Comparison of ENCODE assay signal across 9 mouse cellular contexts in genomic region chr11:67017801-67018591, GRCm38 (mm10). TPM values are rescaled to one million over a fixed set of nuclear protein-coding genes. Genes with fewer than 3 reads are reported as not detected.
DNase-seq lines count a peak whose midpoint lies in the region; ATAC-seq and TF ChIP-seq lines count a peak whose summit lies in the region.
"Had no signal": no experiment of that assay in that cellular context is flagged by ENCODE, and none has a peak within 500 bp of the region (broad histone marks: within the 10 kb centered on the region; RNA-seq: fewer than 3 reads in every experiment).

No protein-coding gene starts in this region.

- H3K36me3 ChIP-seq in liver, postnatal 0 days (replicated peaks; ENCODE audit: insufficient read depth, low read length): no peaks in the 10 kb centered on the region
- no peaks in the 10 kb centered on the region for H3K36me3 ChIP-seq in liver, embryonic 11.5 days (ENCODE audit: control insufficient read depth, insufficient read depth, low read length)
- H3K36me3 ChIP-seq in ES-E14 (ENCODE audit: control insufficient read depth, insufficient read depth, low read length, poor library complexity, severe bottlenecking): no peaks in the 10 kb centered on the region
- no peaks in the 10 kb centered on the region for H3K36me3 ChIP-seq in embryonic facial prominence, embryonic 15.5 days
- no peaks in the 10 kb centered on the region for H3K36me3 ChIP-seq in limb, embryonic 14.5 days (ENCODE audit: control insufficient read depth, insufficient read depth, low read length)
- H3K36me3 ChIP-seq: liver, embryonic 15.5 days had no signal

- H3K9ac ChIP-seq in liver, postnatal 0 days (replicated peaks): no peak overlapping the region
- H3K9ac ChIP-seq in liver, embryonic 11.5 days (ENCODE audit: low read depth, low read length): no peak overlapping the region
- H3K9ac ChIP-seq in ES-E14 (ENCODE audit: insufficient read depth, low read depth, low read length, poor library complexity, severe bottlenecking): peak overlapping the region; percentile 33; the same call in 1 of the 2 replicates
- H3K9ac ChIP-seq in embryonic facial prominence, embryonic 15.5 days: no peak overlapping the region
- no peak overlapping the region for H3K9ac ChIP-seq in limb, embryonic 14.5 days (ENCODE audit: low read depth, low read length, severe bottlenecking)
- H3K9ac ChIP-seq: liver, embryonic 15.5 days had no signal

- TF ChIP-seq POLR2A in limb, embryonic 14.5 days (IDR thresholded peaks at IDR 0.05; ENCODE audit: borderline replicate concordance, extremely low read depth, insufficient read depth, insufficient read length): no peak

- in situ Hi-C loops in ES-E14 (cut with MboI; ENCODE audit: low sequenced_read_pairs in 2 of 2, unreplicated experiment in 2 of 2): loop anchor here (5.0 kb wide), 1 partner anchor 111 kb away; no protein-coding TSS in a partner anchor

- 6% methylated on average over 12 of the region's 12 CpGs for WGBS in liver, postnatal 0 days (ENCODE audit: insufficient replicate concordance)
- 8% methylated on average over 12 of the region's 12 CpGs for WGBS in liver, embryonic 11.5 days
- 11% methylated on average over 12 of the region's 12 CpGs for WGBS in embryonic facial prominence, embryonic 15.5 days
- 9% methylated on average over 12 of the region's 12 CpGs for WGBS in limb, embryonic 14.5 days

- TF ChIP-seq EP300 in liver, postnatal 0 days (IDR thresholded peaks at IDR 0.05; ENCODE audit: low read depth): no peak

- no peak for ATAC-seq in liver, postnatal 0 days
- ATAC-seq in liver, embryonic 11.5 days (replicated peaks; ENCODE audit: low FRiP score): no peak
- peak; percentile 74 for ATAC-seq in embryonic facial prominence, embryonic 15.5 days (ENCODE audit: insufficient number of reproducible peaks, low FRiP score, low TSS enrichment, low read depth)
- ATAC-seq in limb, embryonic 14.5 days (ENCODE audit: low FRiP score, low read depth): peak; percentile 38

- H3K27ac ChIP-seq in liver, postnatal 0 days (ENCODE audit: low read depth): no peak overlapping the region
- H3K27ac ChIP-seq in liver, embryonic 11.5 days (ENCODE audit: low read depth, low read length): no peak overlapping the region
- peak overlapping the region; percentile 94 for H3K27ac ChIP-seq in ES-E14 (ENCODE audit: insufficient read depth, low read depth, low read length, poor library complexity, severe bottlenecking)
- H3K27ac ChIP-seq in embryonic facial prominence, embryonic 15.5 days (replicated peaks): no peak overlapping the region
- H3K27ac ChIP-seq in limb, embryonic 14.5 days (replicated peaks; ENCODE audit: low read depth, low read length): no peak overlapping the region
- H3K27ac ChIP-seq: liver, embryonic 15.5 days had no signal

- no peak for TF ChIP-seq CTCF in liver, postnatal 0 days (IDR thresholded peaks at IDR 0.05; ENCODE audit: low read depth)

- H3K4me2 ChIP-seq in liver, postnatal 0 days (ENCODE audit: low read depth, low read length): 0 out of 2 replicates have a peak overlapping the region, but pooled peaks have one; percentile 13
- H3K4me2 ChIP-seq in liver, embryonic 11.5 days: no peak overlapping the region
- H3K4me2 ChIP-seq in embryonic facial prominence, embryonic 15.5 days (replicated peaks): no peak overlapping the region
- H3K4me2 ChIP-seq in limb, embryonic 14.5 days (replicated peaks; ENCODE audit: low read depth, low read length, severe bottlenecking): no peak overlapping the region
- H3K4me2 ChIP-seq: liver, embryonic 15.5 days had no signal

- H3K27me3 ChIP-seq in liver, postnatal 0 days (ENCODE audit: insufficient read depth, low read length): 0 out of 2 replicates have a peak, but pooled peaks cover 3% of the 10 kb centered on the region
- H3K27me3 ChIP-seq in liver, embryonic 11.5 days (replicated peaks; ENCODE audit: control insufficient read depth, insufficient read depth, low read length): peaks cover 2% of the 10 kb centered on the region
- H3K27me3 ChIP-seq in embryonic facial prominence, embryonic 15.5 days: no peaks in the 10 kb centered on the region; the same call in 1 of the 2 replicates
- H3K27me3 ChIP-seq in limb, embryonic 14.5 days (ENCODE audit: control insufficient read depth, insufficient read depth, low read length): no peaks in the 10 kb centered on the region

- DNase-seq in liver, postnatal 0 days: no peak
- no peak for DNase-seq in liver, embryonic 11.5 days (ENCODE audit: low spot score)
- no peak for DNase-seq in ES-E14 (ENCODE audit: low read depth, low spot score)
- peak; percentile 10 for DNase-seq in limb, embryonic 14.5 days (ENCODE audit: low spot score)
- no peak for DNase-seq in left cerebral cortex, adult 11 months (ENCODE audit: low spot score)
- no peak for DNase-seq in frontal cortex, postnatal 14 days (ENCODE audit: low spot score in 2 of 2)
- no peak for DNase-seq in layer of hippocampus, adult 18-20 months (ENCODE audit: low spot score in 2 of 2)

- H3K4me1 ChIP-seq in liver, postnatal 0 days (ENCODE audit: insufficient read depth): no peaks in the 10 kb centered on the region
- H3K4me1 ChIP-seq in liver, embryonic 11.5 days (replicated peaks; ENCODE audit: control insufficient read depth, insufficient read depth, low read length): peaks cover 3% of the 10 kb centered on the region; the same call in 1 of the 2 replicates
- peaks cover 15 to 28% of the 10 kb centered on the region in 2 experiments for H3K4me1 ChIP-seq in ES-E14 (ENCODE audit: control insufficient read depth in 2 of 2, insufficient read depth in 2 of 2, low read length in 2 of 2, poor library complexity in 1 of 2)
- H3K4me1 ChIP-seq in embryonic facial prominence, embryonic 15.5 days: peaks cover 11% of the 10 kb centered on the region
- H3K4me1 ChIP-seq in limb, embryonic 14.5 days (ENCODE audit: control insufficient read depth, insufficient read depth, low read length): no peaks in the 10 kb centered on the region; the same call in 1 of the 2 replicates

- no peak overlapping the region for H3K4me3 ChIP-seq in liver, postnatal 0 days (ENCODE audit: low read depth, low read length)
- H3K4me3 ChIP-seq in liver, embryonic 11.5 days (ENCODE audit: low read depth, low read length): no peak overlapping the region
- H3K4me3 ChIP-seq in ES-E14 (ENCODE audit: insufficient read depth in 1 of 2, low read depth in 1 of 2, low read length in 2 of 2, poor library complexity in 1 of 2, severe bottlenecking in 1 of 2): peak overlapping the region; percentile 27 to 47
- no peak overlapping the region for H3K4me3 ChIP-seq in embryonic facial prominence, embryonic 15.5 days (replicated peaks)
- no peak overlapping the region for H3K4me3 ChIP-seq in limb, embryonic 14.5 days (replicated peaks; ENCODE audit: low read length)
- H3K4me3 ChIP-seq: liver, embryonic 15.5 days had no signal

- H3K9me3 ChIP-seq in liver, postnatal 0 days (ENCODE audit: low read length): no peaks in the 10 kb centered on the region
- H3K9me3 ChIP-seq in liver, embryonic 11.5 days (ENCODE audit: control insufficient read depth, low read length): no peaks in the 10 kb centered on the region
- H3K9me3 ChIP-seq in ES-E14 (ENCODE audit: control insufficient read depth, insufficient read depth, low read depth, low read length): no peaks in the 10 kb centered on the region
- H3K9me3 ChIP-seq in embryonic facial prominence, embryonic 15.5 days (replicated peaks): no peaks in the 10 kb centered on the region
- no peaks in the 10 kb centered on the region for H3K9me3 ChIP-seq in limb, embryonic 14.5 days (ENCODE audit: control insufficient read depth, low read length)
- H3K9me3 ChIP-seq: liver, embryonic 15.5 days had no signal

TF ChIP-seq in ES-E14, 5 proteins besides CTCF, POLR2A, EP300 and RAD21:
- TF ChIP-seq ZNF384 (IDR thresholded peaks at IDR 0.05; ENCODE audit: low read depth, low read length) (no peak), CHD2 (IDR thresholded peaks at IDR 0.05; ENCODE audit: low read depth, low read length) (no peak), HCFC1 (IDR thresholded peaks at IDR 0.05; ENCODE audit: borderline replicate concordance, insufficient read depth, low read length) (no peak), ZC3H11A (IDR thresholded peaks at IDR 0.05; ENCODE audit: borderline replicate concordance, low read depth, low read length) (no peak), MAFK (IDR thresholded peaks at IDR 0.05; ENCODE audit: insufficient read depth, low read depth, low read length) (no peak)

RNA-seq across cellular contexts. Expression of gene Tmem220, which starts 7.0 kb away (rescaled TPM):
- polyA plus RNA-seq in liver, postnatal 0 days (2015; fragmentation: Nextera tagmentation; extraction: Ambion mirVana): 4.2 and 4.9 TPM in 2 replicates
- 1.8 and 1.9 TPM in 2 replicates for polyA plus RNA-seq in liver, embryonic 11.5 days (2014; fragmentation: Nextera tagmentation; extraction: Ambion mirVana)
- total RNA-seq in ES-E14 (2012; rRNA removed): 1.6 and 2.3 TPM in 2 replicates
- polyA plus RNA-seq in embryonic facial prominence, embryonic 15.5 days (2015; fragmentation: Nextera tagmentation; extraction: Ambion mirVana): 1.9 and 2.2 TPM in 2 replicates
- polyA plus RNA-seq in limb, embryonic 14.5 days (2012; rRNA removed): 1.6 and 1.7 TPM in 2 replicates
- 0.82 and 1.2 TPM in 2 replicates for polyA plus RNA-seq in limb, embryonic 14.5 days (2014; fragmentation: Nextera tagmentation; extraction: Ambion mirVana)
- under 1 TPM; 0.61 to 0.67 TPM for total RNA-seq in layer of hippocampus, adult 18-20 months (2021)

RNA-seq across cellular contexts. Expression of gene Adprm, which starts 34.4 kb away (rescaled TPM):
- polyA plus RNA-seq in liver, postnatal 0 days (2015; fragmentation: Nextera tagmentation; extraction: Ambion mirVana): 15.0 and 15.4 TPM in 2 replicates
- polyA plus RNA-seq in liver, embryonic 11.5 days (2014; fragmentation: Nextera tagmentation; extraction: Ambion mirVana): 17.0 and 18.5 TPM in 2 replicates
- 25.4 and 27.3 TPM in 2 replicates for total RNA-seq in ES-E14 (2012; rRNA removed)
- polyA plus RNA-seq in embryonic facial prominence, embryonic 15.5 days (2015; fragmentation: Nextera tagmentation; extraction: Ambion mirVana): 33.9 and 35.4 TPM in 2 replicates
- 34.0 and 34.3 TPM in 2 replicates for polyA plus RNA-seq in limb, embryonic 14.5 days (2012; rRNA removed)
- polyA plus RNA-seq in limb, embryonic 14.5 days (2014; fragmentation: Nextera tagmentation; extraction: Ambion mirVana): 33.3 and 38.1 TPM in 2 replicates
- 10 to 100 TPM; 21.1 to 23.0 TPM for total RNA-seq in layer of hippocampus, adult 18-20 months (2021)

RNA-seq across cellular contexts. Expression of gene Sco1, which starts 34.5 kb away (rescaled TPM):
- 7.4 and 7.7 TPM in 2 replicates for polyA plus RNA-seq in liver, postnatal 0 days (2015; fragmentation: Nextera tagmentation; extraction: Ambion mirVana)
- polyA plus RNA-seq in liver, embryonic 11.5 days (2014; fragmentation: Nextera tagmentation; extraction: Ambion mirVana): 18.8 and 20.3 TPM in 2 replicates
- 33.6 and 35.9 TPM in 2 replicates for total RNA-seq in ES-E14 (2012; rRNA removed)
- polyA plus RNA-seq in embryonic facial prominence, embryonic 15.5 days (2015; fragmentation: Nextera tagmentation; extraction: Ambion mirVana): 16.7 and 17.0 TPM in 2 replicates
- 7.5 and 8.8 TPM in 2 replicates for polyA plus RNA-seq in limb, embryonic 14.5 days (2012; rRNA removed)
- polyA plus RNA-seq in limb, embryonic 14.5 days (2014; fragmentation: Nextera tagmentation; extraction: Ambion mirVana): 14.8 and 15.8 TPM in 2 replicates
- total RNA-seq in layer of hippocampus, adult 18-20 months (2021): 10 to 100 TPM; 10.3 TPM

Comparison
In these comparisons a context has a peak if more than half of its experiments do, and no peak if none do; other contexts are left out.
1. ATAC-seq: peak in embryonic facial prominence, embryonic 15.5 days (single experiment) and limb, embryonic 14.5 days (single experiment); none in liver, postnatal 0 days (single experiment) and liver, embryonic 11.5 days (single experiment).
2. H3K4me3 ChIP-seq: peak in ES-E14 (2 of 2); none in liver, postnatal 0 days (single experiment), liver, embryonic 11.5 days (single experiment), embryonic facial prominence, embryonic 15.5 days (single experiment) and limb, embryonic 14.5 days (single experiment).